Mouse (Mus musculus) embryonic facial prominence, embryonic 13.5 days (tissue): Measurements from ENCODE around the gene Cfap46. TPM values are rescaled to one million over a fixed set of nuclear protein-coding genes. Genes with fewer than 3 reads are reported as not detected.

Experiments used
- ATAC-seq: fragments of 200-750 bp; cut with Nextera tagmentation; 2 replicates; pipeline ENCODE4 v1.8.0; 2017; ENCODE audit warnings: low read depth; ENCODE audit not compliant: insufficient number of reproducible peaks, insufficient read depth, low FRiP score, low TSS enrichment
- H3K27ac ChIP-seq: fragments of 300-500 bp; sonication (generic); 2 replicates; pipeline ENCODE4 v1.5.1; 2015; ENCODE audit warnings: moderate library complexity, mild to moderate bottlenecking, inconsistent platforms
- H3K27me3 ChIP-seq: fragments of 300-500 bp; sonication (generic); 2 replicates; pipeline ENCODE4 v1.6.1; 2015; ENCODE audit warnings: mild to moderate bottlenecking, inconsistent platforms
- H3K36me3 ChIP-seq: fragments of 300-500 bp; sonication (generic); 2 replicates; pipeline ENCODE4 v1.6.1; 2015; ENCODE audit warnings: mild to moderate bottlenecking, inconsistent platforms
- H3K4me1 ChIP-seq: fragments of 300-500 bp; sonication (generic); 2 replicates; pipeline ENCODE4 v1.6.1; 2015; ENCODE audit warnings: inconsistent platforms
- H3K4me2 ChIP-seq: fragments of 300-500 bp; sonication (generic); 2 replicates; pipeline ENCODE4 v1.6.1; 2015; ENCODE audit warnings: moderate library complexity, mild to moderate bottlenecking, inconsistent platforms
- H3K4me3 ChIP-seq: fragments of 300-500 bp; sonication (generic); 2 replicates; pipeline ENCODE4 v1.5.1; 2015; ENCODE audit warnings: mild to moderate bottlenecking, inconsistent platforms
- H3K9ac ChIP-seq: fragments of 300-500 bp; sonication (generic); 2 replicates; pipeline ENCODE4 v1.6.1; 2015; ENCODE audit warnings: mild to moderate bottlenecking, inconsistent platforms
- H3K9me3 ChIP-seq: fragments of 300-500 bp; sonication (generic); 2 replicates; pipeline ENCODE4 v1.6.1; 2016; ENCODE audit warnings: inconsistent platforms
- WGBS: fragments of 180-500 bp; shearing (Covaris S2); methylation state at CpG from one replicate; pipeline ENCODE4 v1.1.7; 2015; ENCODE audit warnings: mixed read lengths; 5-methylcytosine and 5-hydroxymethylcytosine counted together
- polyA plus RNA-seq: library from polyadenylated mRNA; unstranded; fragments of >200 nt; fragmentation: Nextera tagmentation; extraction: Ambion mirVana; gene quantifications from 2 replicates; pipeline ENCODE4 v1.2.1, GENCODE M21; 2015

Gene Cfap46
- polyA plus RNA-seq = 0.36 and 0.76 TPM in 2 replicates

GRCm38 (mm10) chr7:139683706-139684552 lies at the start of gene Cfap46:
TSS of gene Cfap46 (minus strand) at chr7:139683817.
- Histone ChIP-seq H3K27ac (peak within 1 kb of the TSS; percentile 45), H3K4me3 (peak within 1 kb of the TSS; percentile 58), H3K4me1 (no peaks in the 10 kb centered on the region; the same call in 1 of the 2 replicates), H3K9ac (peak within 1 kb of the TSS; percentile 72), H3K4me2 (peak within 1 kb of the TSS; percentile 96), H3K27me3 (peaks cover 10% of the 10 kb centered on the region; the same call in 1 of the 2 replicates), H3K36me3 (no peaks in the 10 kb centered on the region), H3K9me3 (no peaks in the 10 kb centered on the region)
- WGBS = under 1% methylated on average over 31 of the region's 31 CpGs
- peak; percentile 77 for ATAC-seq

- H3K9ac ChIP-seq = no peak overlapping the region
- ATAC-seq = no peak
- H3K4me3 ChIP-seq = no peak overlapping the region
- no peaks in the 10 kb centered on the region for H3K36me3 ChIP-seq
- H3K27me3 ChIP-seq = no peaks in the 10 kb centered on the region; the same call in 1 of the 2 replicates
- no peaks in the 10 kb centered on the region for H3K9me3 ChIP-seq
- no peak overlapping the region for H3K4me2 ChIP-seq
- WGBS = 49% methylated on average over 8 of the region's 8 CpGs
- H3K4me1 ChIP-seq = peaks cover 4% of the 10 kb centered on the region
- no peak overlapping the region for H3K27ac ChIP-seq
Measured at GRCm38 (mm10) chr7:139731276-139731696, 47.7 kb upstream of the Cfap46 start.

- H3K36me3 ChIP-seq = no peaks in the 10 kb centered on the region
- 29% methylated on average over 3 of the region's 3 CpGs for WGBS
- H3K9ac ChIP-seq = no peak overlapping the region
- no peaks in the 10 kb centered on the region for H3K9me3 ChIP-seq
- no peak overlapping the region for H3K27ac ChIP-seq
- H3K4me2 ChIP-seq = no peak overlapping the region
- peaks cover 4% of the 10 kb centered on the region for H3K4me1 ChIP-seq
- no peaks in the 10 kb centered on the region; the same call in 1 of the 2 replicates for H3K27me3 ChIP-seq
- no peak overlapping the region for H3K4me3 ChIP-seq
- ATAC-seq = no peak
Measured at GRCm38 (mm10) chr7:139727072-139727471, 43.5 kb upstream of the Cfap46 start.

DNA sequence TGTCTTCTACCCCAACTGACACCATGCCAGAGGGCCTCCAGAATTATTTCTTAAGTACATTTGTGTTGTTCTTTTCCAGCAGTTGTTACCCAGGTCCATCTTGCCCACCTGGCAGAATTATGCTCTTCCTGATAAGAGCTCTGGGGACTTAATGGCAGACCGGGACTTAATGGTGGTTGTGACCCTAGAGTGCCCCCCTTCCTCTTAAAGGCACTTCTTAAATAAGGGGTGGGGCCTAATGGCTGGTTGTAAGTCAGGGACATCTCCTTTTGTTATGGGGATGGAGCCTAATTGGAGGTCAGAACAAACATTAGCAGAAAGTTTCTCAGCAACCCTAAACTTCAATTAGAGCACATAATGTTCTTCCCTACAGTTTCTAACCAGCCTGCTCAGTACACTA lies 42.0 kb upstream of the Cfap46 start:
- no peak overlapping the region for H3K4me2 ChIP-seq
- H3K27me3 ChIP-seq = no peaks in the 10 kb centered on the region; the same call in 1 of the 2 replicates
- H3K4me3 ChIP-seq = no peak overlapping the region
- WGBS = 83% methylated on average over 1 of the region's 1 CpGs
- H3K36me3 ChIP-seq = no peaks in the 10 kb centered on the region
- H3K4me1 ChIP-seq = no peaks in the 10 kb centered on the region
- no peak overlapping the region for H3K27ac ChIP-seq
- H3K9me3 ChIP-seq = no peaks in the 10 kb centered on the region
- no peak overlapping the region for H3K9ac ChIP-seq
- ATAC-seq = no peak

- Histone ChIP-seq H3K4me3 (no peak overlapping the region), H3K27ac (no peak overlapping the region), H3K9ac (no peak overlapping the region), H3K4me2 (no peak overlapping the region), H3K9me3 (no peaks in the 10 kb centered on the region), H3K27me3 (no peaks in the 10 kb centered on the region; the same call in 1 of the 2 replicates), H3K4me1 (no peaks in the 10 kb centered on the region), H3K36me3 (no peaks in the 10 kb centered on the region)
- no peak for ATAC-seq
- WGBS = 77% methylated on average over 4 of the region's 4 CpGs
Measured at GRCm38 (mm10) chr7:139723986-139724385, 40.4 kb upstream of the Cfap46 start.

GRCm38 (mm10) chr7:139721196-139721595 lies 37.6 kb upstream of the Cfap46 start:
- no peaks in the 10 kb centered on the region for H3K4me1 ChIP-seq
- H3K36me3 ChIP-seq = no peaks in the 10 kb centered on the region
- 86% methylated on average over 2 of the region's 2 CpGs for WGBS
- no peak overlapping the region for H3K4me2 ChIP-seq
- ATAC-seq = no peak
- H3K9ac ChIP-seq = no peak overlapping the region
- no peaks in the 10 kb centered on the region for H3K27me3 ChIP-seq
- no peak overlapping the region for H3K27ac ChIP-seq
- no peaks in the 10 kb centered on the region for H3K9me3 ChIP-seq
- no peak overlapping the region for H3K4me3 ChIP-seq

GRCm38 (mm10) chr7:139717781-139718180 lies 34.2 kb upstream of the Cfap46 start:
- no peaks in the 10 kb centered on the region for H3K27me3 ChIP-seq

DNA sequence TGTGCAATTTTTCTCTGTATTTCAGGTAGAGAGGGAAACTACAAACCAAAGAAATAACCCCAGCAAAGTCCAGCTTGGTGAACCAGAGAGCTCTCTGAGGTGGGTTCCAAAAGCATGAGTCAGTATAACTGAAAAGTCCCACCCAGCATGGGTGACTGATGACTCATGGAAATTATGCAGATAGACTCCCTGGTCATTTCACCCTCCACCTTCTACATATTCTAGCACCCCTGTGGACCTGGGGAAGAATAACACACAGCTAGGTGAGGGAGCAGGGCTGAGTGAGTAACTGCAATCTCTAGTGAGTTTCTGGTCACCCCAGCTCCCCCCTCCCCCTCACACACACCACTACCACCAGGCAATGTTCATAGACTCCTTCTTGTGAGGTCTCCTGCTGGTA lies 28.2 kb upstream of the Cfap46 start:
- Histone ChIP-seq H3K36me3 (no peaks in the 10 kb centered on the region), H3K27ac (no peak overlapping the region), H3K4me1 (no peaks in the 10 kb centered on the region), H3K27me3 (peaks cover 12% of the 10 kb centered on the region), H3K9ac (no peak overlapping the region), H3K9me3 (no peaks in the 10 kb centered on the region), H3K4me2 (no peak overlapping the region), H3K4me3 (no peak overlapping the region)
- ATAC-seq = no peak

More at GRCm38 (mm10) chr7:139717781-139718180, 34.2 kb upstream of the Cfap46 start:
- no peak for ATAC-seq
- WGBS = 79% methylated on average over 8 of the region's 8 CpGs
- H3K4me2 ChIP-seq = no peak overlapping the region
- H3K4me1 ChIP-seq = no peaks in the 10 kb centered on the region
- no peak overlapping the region for H3K4me3 ChIP-seq
- no peak overlapping the region for H3K9ac ChIP-seq
- H3K36me3 ChIP-seq = no peaks in the 10 kb centered on the region
- no peak overlapping the region for H3K27ac ChIP-seq
- no peaks in the 10 kb centered on the region for H3K9me3 ChIP-seq

- no peak overlapping the region for H3K4me3 ChIP-seq
- no peak for ATAC-seq
- H3K9ac ChIP-seq = no peak overlapping the region
- no peaks in the 10 kb centered on the region for H3K4me1 ChIP-seq
- 58% methylated on average over 13 of the region's 13 CpGs for WGBS
- no peaks in the 10 kb centered on the region for H3K36me3 ChIP-seq
- H3K4me2 ChIP-seq = no peak overlapping the region
- peaks cover 30% of the 10 kb centered on the region for H3K27me3 ChIP-seq
- H3K9me3 ChIP-seq = no peaks in the 10 kb centered on the region
- no peak overlapping the region for H3K27ac ChIP-seq
Measured at GRCm38 (mm10) chr7:139706411-139707120, 22.9 kb upstream of the Cfap46 start.

GRCm38 (mm10) chr7:139705781-139706180 lies 22.2 kb upstream of the Cfap46 start:
- no peaks in the 10 kb centered on the region for H3K9me3 ChIP-seq
- 89% methylated on average over 8 of the region's 8 CpGs for WGBS
- H3K4me3 ChIP-seq = no peak overlapping the region
- no peak overlapping the region for H3K4me2 ChIP-seq
- H3K27ac ChIP-seq = no peak overlapping the region
- H3K4me1 ChIP-seq = no peaks in the 10 kb centered on the region
- H3K27me3 ChIP-seq = peaks cover 30% of the 10 kb centered on the region
- no peak for ATAC-seq
- no peaks in the 10 kb centered on the region for H3K36me3 ChIP-seq
- no peak overlapping the region for H3K9ac ChIP-seq

GRCm38 (mm10) chr7:139705081-139705480 lies 21.5 kb upstream of the Cfap46 start:
- 68% methylated on average over 4 of the region's 4 CpGs for WGBS
- no peak overlapping the region for H3K9ac ChIP-seq
- peaks cover 30% of the 10 kb centered on the region for H3K27me3 ChIP-seq
- H3K4me3 ChIP-seq = no peak overlapping the region
- no peaks in the 10 kb centered on the region for H3K4me1 ChIP-seq
- no peaks in the 10 kb centered on the region for H3K9me3 ChIP-seq
- no peak overlapping the region for H3K27ac ChIP-seq
- no peak overlapping the region for H3K4me2 ChIP-seq
- H3K36me3 ChIP-seq = no peaks in the 10 kb centered on the region
- no peak for ATAC-seq

DNA sequence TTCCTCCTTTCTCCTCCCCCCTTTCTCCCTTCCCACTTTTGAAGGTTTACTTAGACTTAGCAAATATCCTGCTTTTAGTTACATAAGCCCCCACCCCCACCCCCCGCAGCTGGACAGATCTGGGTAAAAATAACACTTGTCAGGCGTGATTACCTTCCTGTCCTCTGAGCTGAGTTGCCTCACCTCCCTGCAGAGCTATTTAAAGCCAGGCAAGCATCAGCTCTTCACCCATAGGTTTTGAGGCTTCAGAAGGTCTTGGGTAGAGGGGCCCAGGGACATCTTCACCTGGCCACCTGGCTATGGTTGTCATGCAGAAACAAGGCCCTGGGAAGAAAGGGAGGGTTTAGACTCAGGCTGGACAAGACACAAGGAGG lies 20.2 kb upstream of the Cfap46 start:
- 13% methylated on average over 2 of the region's 2 CpGs for WGBS
- Histone ChIP-seq H3K9ac (no peak overlapping the region), H3K27ac (no peak overlapping the region), H3K4me3 (no peak overlapping the region), H3K36me3 (no peaks in the 10 kb centered on the region), H3K4me2 (no peak overlapping the region), H3K9me3 (no peaks in the 10 kb centered on the region), H3K27me3 (peaks cover 25% of the 10 kb centered on the region), H3K4me1 (no peaks in the 10 kb centered on the region)
- ATAC-seq = no peak
